Mouse (Mus musculus) lung, embryonic 14.5 days (tissue): Measurements from ENCODE around the gene Rgs6. TPM values are rescaled to one million over a fixed set of nuclear protein-coding genes. Genes with fewer than 3 reads are reported as not detected.

Experiments
- ATAC-seq: fragments of 200-750 bp; cut with Nextera tagmentation; 2 replicates; pipeline ENCODE4 v1.8.0; 2017; ENCODE audit warnings: mild to moderate bottlenecking, moderate TSS enrichment, moderate library complexity; ENCODE audit not compliant: insufficient read depth
- DNase-seq: peaks from one replicate; pipeline ENCODE4 v3.0.0-alpha.2; 2015
- H3K27ac ChIP-seq: fragments of 300-500 bp; sonication (generic); 2 replicates; pipeline ENCODE4 v1.5.1; 2014; ENCODE audit warnings: low read depth, mild to moderate bottlenecking, moderate library complexity
- H3K27me3 ChIP-seq: fragments of 300-500 bp; sonication (generic); 2 replicates; pipeline ENCODE4 v1.6.1; 2014; ENCODE audit warnings: low read length, control low read depth; ENCODE audit not compliant: insufficient read depth
- H3K36me3 ChIP-seq: fragments of 300-500 bp; sonication (generic); 2 replicates; pipeline ENCODE4 v1.6.1; 2014; ENCODE audit warnings: control low read depth; ENCODE audit not compliant: insufficient read depth
- H3K4me1 ChIP-seq: fragments of 300-500 bp; sonication (generic); 2 replicates; pipeline ENCODE4 v1.6.1; 2014; ENCODE audit warnings: antibody characterized with exemption, control low read depth; ENCODE audit not compliant: insufficient read depth
- H3K4me2 ChIP-seq: fragments of 300-500 bp; sonication (generic); 2 replicates; pipeline ENCODE4 v1.6.1; 2014; ENCODE audit warnings: mild to moderate bottlenecking
- H3K4me3 ChIP-seq: fragments of 300-500 bp; sonication (generic); 2 replicates; pipeline ENCODE4 v1.5.1; 2014; ENCODE audit warnings: low read depth, low read length
- H3K9ac ChIP-seq: fragments of 300-500 bp; sonication (generic); 2 replicates; pipeline ENCODE4 v1.6.1; 2014
- H3K9me3 ChIP-seq: fragments of 300-500 bp; sonication (generic); 2 replicates; pipeline ENCODE4 v1.6.1; 2016; ENCODE audit warnings: low read depth, low read length, control low read depth
- CTCF ChIP-seq: IDR thresholded peaks from 2 replicates; pipeline ENCODE4 v1.5.1; 2016; ENCODE audit warnings: antibody characterized with exemption, low read depth
- WGBS: fragments of 180-500 bp; shearing (Covaris S2); extraction: QIAGEN DNeasy Blood & Tissue Kit; methylation state at CpG from one replicate; pipeline ENCODE4 v1.1.7; 2014; 5-methylcytosine and 5-hydroxymethylcytosine counted together
- polyA plus RNA-seq: library from polyadenylated mRNA; unstranded; fragments of >200 nt; fragmentation: Nextera tagmentation; extraction: Ambion mirVana; gene quantifications from 2 replicates; pipeline ENCODE4 v1.2.1, GENCODE M21; 2014

Rgs6 gene
- polyA plus RNA-seq, 1 experiment from 2014 or later = 2.8 TPM

DNA sequence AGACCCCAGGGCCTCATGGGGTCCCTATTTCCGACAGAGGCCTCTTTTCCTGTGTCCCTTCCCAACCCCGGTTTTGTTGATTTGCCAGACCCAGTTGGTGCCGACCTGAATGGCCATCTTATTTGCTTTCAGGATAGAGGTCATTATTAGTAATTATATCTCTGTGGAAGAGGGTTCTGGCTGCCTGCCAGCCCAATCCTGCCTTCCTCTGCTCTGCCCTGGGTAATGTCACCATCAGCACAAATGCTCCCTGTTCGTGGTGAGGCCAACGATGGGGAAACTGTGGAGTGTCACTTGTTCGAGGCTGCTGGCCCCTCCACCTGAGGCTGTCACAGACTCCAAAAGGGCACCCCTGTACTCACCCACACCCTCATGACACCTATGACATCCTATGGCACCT lies 621.4 kb downstream of the Rgs6 start:
- no peak for TF ChIP-seq CTCF
- no peak overlapping the region for H3K4me3 ChIP-seq
- ATAC-seq = no peak
- H3K27ac ChIP-seq = no peak overlapping the region
- no peaks in the 10 kb centered on the region for H3K27me3 ChIP-seq
- H3K9me3 ChIP-seq = no peaks in the 10 kb centered on the region
- 25% methylated on average over 6 of the region's 6 CpGs for WGBS
- H3K4me1 ChIP-seq = no peaks in the 10 kb centered on the region
- H3K9ac ChIP-seq = no peak overlapping the region
- no peaks in the 10 kb centered on the region for H3K36me3 ChIP-seq
- no peak overlapping the region for H3K4me2 ChIP-seq
- peak; percentile 21 for DNase-seq

DNA sequence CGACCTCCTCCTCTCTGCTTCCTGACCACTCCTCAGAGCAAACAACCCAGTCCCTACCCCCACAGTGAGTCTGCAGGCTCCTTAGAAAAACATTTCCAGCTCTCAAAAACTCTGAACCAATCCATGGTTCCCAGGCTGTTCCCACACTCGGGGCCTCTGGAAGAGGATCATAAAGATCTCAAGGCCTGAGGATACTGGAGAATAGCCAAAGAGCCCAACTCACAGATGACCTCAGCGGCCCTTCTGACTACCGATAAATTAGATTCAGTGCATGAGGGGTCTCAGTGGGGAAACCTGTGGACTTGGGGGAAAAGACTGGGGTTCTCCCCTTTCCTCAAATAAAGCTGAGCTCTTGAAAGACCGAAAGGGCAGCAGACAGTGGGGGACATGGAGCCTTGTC lies 622.2 kb downstream of the Rgs6 start:
- 46% methylated on average over 5 of the region's 5 CpGs for WGBS

DNA sequence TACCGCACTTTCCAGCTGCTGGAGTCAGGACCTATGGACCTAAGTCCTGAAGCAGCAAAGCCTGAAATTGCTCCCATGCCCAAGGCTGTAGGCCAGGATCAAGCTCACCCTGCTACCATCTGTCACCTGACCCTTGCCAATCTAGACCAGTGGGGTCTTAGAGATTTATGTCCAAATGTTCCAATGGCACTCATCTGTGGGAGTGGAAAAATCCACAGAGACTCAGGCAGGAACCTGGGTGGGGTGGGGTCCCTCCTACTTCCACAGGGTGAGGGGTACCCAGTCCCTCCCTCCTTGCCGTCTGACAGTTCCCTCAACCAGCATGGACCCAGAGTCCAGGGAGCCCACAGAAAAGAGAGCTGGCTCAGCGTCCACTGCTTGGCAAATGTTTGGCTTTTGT lies 622.6 kb downstream of the Rgs6 start:
- Histone ChIP-seq H3K4me3 (no peak overlapping the region), H3K27ac (no peak overlapping the region), H3K27me3 (no peaks in the 10 kb centered on the region), H3K36me3 (no peaks in the 10 kb centered on the region), H3K4me2 (no peak overlapping the region), H3K9me3 (no peaks in the 10 kb centered on the region), H3K9ac (no peak overlapping the region), H3K4me1 (no peaks in the 10 kb centered on the region)
- ATAC-seq = no peak
- TF ChIP-seq CTCF = no peak
- WGBS = 66% methylated on average over 3 of the region's 3 CpGs
- no peak for DNase-seq

More for the DNA sequence above, 622.2 kb downstream of the Rgs6 start:
- H3K9ac ChIP-seq = no peak overlapping the region
- H3K36me3 ChIP-seq = no peaks in the 10 kb centered on the region
- no peaks in the 10 kb centered on the region for H3K9me3 ChIP-seq
- no peaks in the 10 kb centered on the region for H3K27me3 ChIP-seq
- H3K4me2 ChIP-seq = no peak overlapping the region
- H3K4me1 ChIP-seq = no peaks in the 10 kb centered on the region
- ATAC-seq = no peak
- DNase-seq = peak; percentile 10
- H3K4me3 ChIP-seq = no peak overlapping the region
- no peak for TF ChIP-seq CTCF
- no peak overlapping the region for H3K27ac ChIP-seq

DNA sequence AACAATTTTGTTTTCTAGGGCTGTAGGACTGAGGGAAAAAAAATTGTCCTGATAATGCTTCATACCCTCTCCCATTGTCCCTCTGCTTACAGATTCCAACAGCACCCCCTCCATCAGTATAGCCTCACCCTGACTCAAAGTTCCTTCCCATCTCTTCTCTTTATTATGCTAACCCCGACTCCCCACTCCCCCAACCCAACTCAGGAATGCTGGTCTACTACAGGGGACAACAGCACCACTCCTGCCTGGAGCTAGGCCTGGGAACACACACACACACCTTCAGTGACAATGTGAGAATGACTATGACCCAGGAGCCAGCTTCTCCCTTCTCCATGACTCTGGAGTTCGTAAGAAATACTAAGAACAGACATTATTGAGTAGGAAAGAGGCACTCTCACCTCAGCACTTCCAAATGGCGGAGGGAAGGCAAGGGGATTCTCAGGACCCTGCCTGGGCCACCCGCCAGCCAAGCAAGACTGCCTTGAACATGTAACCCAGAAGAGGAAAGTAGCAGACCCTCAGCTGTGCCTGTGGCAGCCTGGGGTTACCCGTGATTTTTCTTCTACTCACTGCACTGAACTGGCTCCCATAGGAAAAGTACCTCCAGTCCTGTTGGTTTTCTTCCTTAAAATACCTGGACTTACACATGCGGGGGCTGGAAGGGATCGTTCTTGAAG lies 623.2 kb downstream of the Rgs6 start:
- Histone ChIP-seq H3K4me3 (no peak overlapping the region), H3K27ac (no peak overlapping the region), H3K9me3 (no peaks in the 10 kb centered on the region), H3K27me3 (no peaks in the 10 kb centered on the region), H3K4me1 (no peaks in the 10 kb centered on the region), H3K36me3 (no peaks in the 10 kb centered on the region), H3K4me2 (no peak overlapping the region), H3K9ac (no peak overlapping the region)
- ATAC-seq (no peak), DNase-seq (no peak)
- 67% methylated on average over 7 of the region's 7 CpGs for WGBS
- TF ChIP-seq CTCF = no peak
